Mouse (Mus musculus) embryonic facial prominence, embryonic 12.5 days (tissue): ENCODE measurements around the gene Tead1. TPM values are rescaled to one million over a fixed set of nuclear protein-coding genes. Genes with fewer than 3 reads are reported as not detected.

Source experiments
- ATAC-seq: fragments of 200-750 bp; cut with Nextera tagmentation; 2 replicates; pipeline ENCODE4 v1.8.0; 2017; ENCODE audit not compliant: insufficient number of reproducible peaks, insufficient read depth, low FRiP score, low TSS enrichment
- H3K27ac ChIP-seq: fragments of 300-500 bp; sonication (generic); 2 replicates; pipeline ENCODE4 v1.5.1; 2016; ENCODE audit warnings: mild to moderate bottlenecking
- H3K27me3 ChIP-seq: fragments of 300-500 bp; sonication (generic); 2 replicates; pipeline ENCODE4 v1.6.1; 2016; ENCODE audit warnings: mild to moderate bottlenecking, moderate library complexity
- H3K36me3 ChIP-seq: fragments of 300-500 bp; sonication (generic); 2 replicates; pipeline ENCODE4 v1.6.1; 2016; ENCODE audit warnings: mild to moderate bottlenecking
- H3K4me1 ChIP-seq: fragments of 300-500 bp; sonication (generic); 2 replicates; pipeline ENCODE4 v1.6.1; 2016
- H3K4me2 ChIP-seq: fragments of 300-500 bp; sonication (generic); replicated peaks from 2 replicates; pipeline ENCODE4 v1.6.1; 2016; ENCODE audit warnings: mild to moderate bottlenecking, moderate library complexity
- H3K4me3 ChIP-seq: fragments of 300-500 bp; sonication (generic); 2 replicates; pipeline ENCODE4 v1.5.1; 2016; ENCODE audit warnings: mild to moderate bottlenecking
- H3K9ac ChIP-seq: fragments of 300-500 bp; sonication (generic); 2 replicates; pipeline ENCODE4 v1.6.1; 2016; ENCODE audit warnings: mild to moderate bottlenecking, moderate library complexity
- H3K9me3 ChIP-seq: fragments of 300-500 bp; sonication (generic); 2 replicates; pipeline ENCODE4 v1.6.1; 2016; ENCODE audit warnings: mild to moderate bottlenecking, moderate library complexity
- WGBS: fragments of 180-500 bp; shearing (Covaris S2); methylation state at CpG from one replicate; pipeline ENCODE4 v1.1.7; 2016; 5-methylcytosine and 5-hydroxymethylcytosine counted together
- polyA plus RNA-seq: library from polyadenylated mRNA; unstranded; fragments of >200 nt; fragmentation: Nextera tagmentation; extraction: Ambion mirVana; gene quantifications from 2 replicates; pipeline ENCODE4 v1.2.1, GENCODE M21; 2016

The Tead1 gene
- polyA plus RNA-seq, 1 experiment from 2014 or later = 32.8 TPM

GRCm38 (mm10) chr7:112741790-112742189 lies 62.7 kb downstream of the Tead1 start:
- no peaks in the 10 kb centered on the region for H3K36me3 ChIP-seq
- no peak overlapping the region for H3K9ac ChIP-seq
- ATAC-seq = no peak
- no peak overlapping the region for H3K4me3 ChIP-seq
- no peak overlapping the region for H3K4me2 ChIP-seq
- H3K27me3 ChIP-seq = no peaks in the 10 kb centered on the region
- WGBS = 30% methylated on average over 12 of the region's 12 CpGs
- H3K27ac ChIP-seq = no peak overlapping the region
- H3K9me3 ChIP-seq = no peaks in the 10 kb centered on the region
- peaks cover 57% of the 10 kb centered on the region for H3K4me1 ChIP-seq

- Histone ChIP-seq H3K9ac (no peak overlapping the region), H3K27me3 (no peaks in the 10 kb centered on the region), H3K9me3 (no peaks in the 10 kb centered on the region), H3K27ac (peak overlapping the region; percentile 85), H3K4me2 (no peak overlapping the region), H3K36me3 (no peaks in the 10 kb centered on the region), H3K4me1 (peaks cover 60% of the 10 kb centered on the region), H3K4me3 (no peak overlapping the region)
- WGBS = 24% methylated on average over 7 of the region's 7 CpGs
- ATAC-seq = no peak
Measured at GRCm38 (mm10) chr7:112743063-112743462, 63.9 kb downstream of the Tead1 start.

- H3K4me2 ChIP-seq = peak overlapping the region; percentile 27
- no peak overlapping the region for H3K9ac ChIP-seq
- H3K27me3 ChIP-seq = no peaks in the 10 kb centered on the region
- no peaks in the 10 kb centered on the region for H3K9me3 ChIP-seq
- peak; percentile 92 for ATAC-seq
- H3K4me1 ChIP-seq = peaks cover 66% of the 10 kb centered on the region
- peak overlapping the region; percentile 85 for H3K27ac ChIP-seq
- WGBS = 1% methylated on average over 11 of the region's 11 CpGs
- H3K36me3 ChIP-seq = no peaks in the 10 kb centered on the region
- no peak overlapping the region for H3K4me3 ChIP-seq
Measured at GRCm38 (mm10) chr7:112743621-112744395, 64.7 kb downstream of the Tead1 start.

- Histone ChIP-seq H3K9ac (no peak overlapping the region), H3K9me3 (no peaks in the 10 kb centered on the region), H3K4me3 (no peak overlapping the region), H3K27me3 (no peaks in the 10 kb centered on the region), H3K4me2 (no peak overlapping the region), H3K4me1 (peaks cover 39% of the 10 kb centered on the region), H3K36me3 (no peaks in the 10 kb centered on the region), H3K27ac (no peak overlapping the region)
- 77% methylated on average over 3 of the region's 3 CpGs for WGBS
- no peak for ATAC-seq
Measured at GRCm38 (mm10) chr7:112747187-112747586, 68.1 kb downstream of the Tead1 start.

- H3K9me3 ChIP-seq = no peaks in the 10 kb centered on the region
- WGBS = 69% methylated on average over 3 of the region's 3 CpGs
- H3K9ac ChIP-seq = no peak overlapping the region
- H3K27ac ChIP-seq = no peak overlapping the region
- no peak overlapping the region for H3K4me3 ChIP-seq
- no peaks in the 10 kb centered on the region for H3K27me3 ChIP-seq
- no peaks in the 10 kb centered on the region for H3K36me3 ChIP-seq
- H3K4me2 ChIP-seq = no peak overlapping the region
- no peak for ATAC-seq
- peaks cover 34% of the 10 kb centered on the region for H3K4me1 ChIP-seq
Measured at GRCm38 (mm10) chr7:112747836-112748235, 68.7 kb downstream of the Tead1 start.

- Histone ChIP-seq H3K9me3 (no peaks in the 10 kb centered on the region), H3K27me3 (no peaks in the 10 kb centered on the region), H3K4me1 (peaks cover 30% of the 10 kb centered on the region), H3K4me2 (no peak overlapping the region), H3K4me3 (no peak overlapping the region), H3K9ac (no peak overlapping the region), H3K27ac (no peak overlapping the region), H3K36me3 (no peaks in the 10 kb centered on the region)
- WGBS = 86% methylated on average over 4 of the region's 4 CpGs
- no peak for ATAC-seq
Measured at GRCm38 (mm10) chr7:112748327-112748726, 69.2 kb downstream of the Tead1 start.

- 85% methylated on average over 9 of the region's 9 CpGs for WGBS
- ATAC-seq = no peak
- H3K4me3 ChIP-seq = no peak overlapping the region
- no peaks in the 10 kb centered on the region for H3K36me3 ChIP-seq
- H3K4me1 ChIP-seq = peaks cover 13% of the 10 kb centered on the region
- H3K27ac ChIP-seq = no peak overlapping the region
- no peak overlapping the region for H3K9ac ChIP-seq
- H3K4me2 ChIP-seq = no peak overlapping the region
- H3K27me3 ChIP-seq = no peaks in the 10 kb centered on the region
- no peaks in the 10 kb centered on the region for H3K9me3 ChIP-seq
Measured at GRCm38 (mm10) chr7:112750101-112750500, 71.0 kb downstream of the Tead1 start.

- WGBS = 93% methylated on average over 6 of the region's 6 CpGs
- no peak overlapping the region for H3K4me2 ChIP-seq
Measured at GRCm38 (mm10) chr7:112752311-112752710, 73.2 kb downstream of the Tead1 start.

GRCm38 (mm10) chr7:112753314-112753713 lies 74.2 kb downstream of the Tead1 start:
- 81% methylated on average over 6 of the region's 6 CpGs for WGBS
- Histone ChIP-seq H3K4me2 (no peak overlapping the region), H3K4me1 (peaks cover 28% of the 10 kb centered on the region)

More at GRCm38 (mm10) chr7:112752311-112752710, 73.2 kb downstream of the Tead1 start:
- H3K4me3 ChIP-seq = no peak overlapping the region
- no peak overlapping the region for H3K9ac ChIP-seq
- H3K4me1 ChIP-seq = peaks cover 19% of the 10 kb centered on the region
- no peaks in the 10 kb centered on the region for H3K27me3 ChIP-seq
- no peaks in the 10 kb centered on the region for H3K36me3 ChIP-seq
- no peaks in the 10 kb centered on the region for H3K9me3 ChIP-seq
- H3K27ac ChIP-seq = no peak overlapping the region
- no peak for ATAC-seq

GRCm38 (mm10) chr7:112759359-112759975 lies 80.3 kb downstream of the Tead1 start:
- Histone ChIP-seq H3K36me3 (peaks cover 8% of the 10 kb centered on the region; the same call in 1 of the 2 replicates), H3K4me2 (no peak overlapping the region), H3K4me3 (no peak overlapping the region), H3K27ac (no peak overlapping the region), H3K4me1 (peaks cover 57% of the 10 kb centered on the region), H3K9me3 (no peaks in the 10 kb centered on the region), H3K9ac (no peak overlapping the region), H3K27me3 (no peaks in the 10 kb centered on the region)
- ATAC-seq = no peak
- 91% methylated on average over 23 of the region's 23 CpGs for WGBS

More at GRCm38 (mm10) chr7:112753314-112753713, 74.2 kb downstream of the Tead1 start:
- no peak for ATAC-seq
- H3K9ac ChIP-seq = no peak overlapping the region
- H3K27me3 ChIP-seq = no peaks in the 10 kb centered on the region
- no peak overlapping the region for H3K4me3 ChIP-seq
- H3K36me3 ChIP-seq = no peaks in the 10 kb centered on the region
- H3K27ac ChIP-seq = no peak overlapping the region
- no peaks in the 10 kb centered on the region for H3K9me3 ChIP-seq

- 0 out of 2 replicates have a peak, but pooled peaks have one; percentile 5 for ATAC-seq
- no peaks in the 10 kb centered on the region for H3K9me3 ChIP-seq
- H3K9ac ChIP-seq = no peak overlapping the region
- peaks cover 57% of the 10 kb centered on the region for H3K4me1 ChIP-seq
- H3K4me3 ChIP-seq = no peak overlapping the region
- H3K27me3 ChIP-seq = no peaks in the 10 kb centered on the region
- peak overlapping the region; percentile 14; the same call in 1 of the 2 replicates for H3K27ac ChIP-seq
- H3K4me2 ChIP-seq = no peak overlapping the region
- WGBS = 75% methylated on average over 3 of the region's 3 CpGs
- peaks cover 8% of the 10 kb centered on the region; the same call in 1 of the 2 replicates for H3K36me3 ChIP-seq
Measured at GRCm38 (mm10) chr7:112760293-112760692, 81.2 kb downstream of the Tead1 start.

- peaks cover 8% of the 10 kb centered on the region; the same call in 1 of the 2 replicates for H3K36me3 ChIP-seq
- H3K9ac ChIP-seq = no peak overlapping the region
- no peak overlapping the region for H3K4me2 ChIP-seq
- peaks cover 57% of the 10 kb centered on the region for H3K4me1 ChIP-seq
- peak overlapping the region; percentile 14; the same call in 1 of the 2 replicates for H3K27ac ChIP-seq
- no peak overlapping the region for H3K4me3 ChIP-seq
- 0 out of 2 replicates have a peak, but pooled peaks have one; percentile 53 for ATAC-seq
- no peaks in the 10 kb centered on the region for H3K27me3 ChIP-seq
- WGBS = 65% methylated on average over 8 of the region's 8 CpGs
- no peaks in the 10 kb centered on the region for H3K9me3 ChIP-seq
Measured at GRCm38 (mm10) chr7:112760782-112761181, 81.7 kb downstream of the Tead1 start.
